Mouse (Mus musculus) liver, adult 2 months (tissue): ENCODE data around the gene Skap1.

Experiments
- CTCF ChIP-seq: fragments of 200-500 bp; IDR thresholded peaks from 2 replicates; pipeline ENCODE4 v1.5.1; 2011; ENCODE audit warnings: low read depth, low read length, control low read depth
- POLR2A ChIP-seq: fragments of 200-500 bp; IDR thresholded peaks from 2 replicates; pipeline ENCODE4 v1.6.1; 2011; ENCODE audit warnings: low read length, control low read depth; ENCODE audit not compliant: insufficient read depth; ENCODE audit errors: extremely low read depth

GRCm38 (mm10) chr11:96504509-96505119 is 40.2 kb downstream of the Skap1 start:
- TF ChIP-seq POLR2A (no peak), CTCF (no peak)
